Comparison of ENCODE assay signal across 9 mouse cellular contexts in the genomic region with DNA sequence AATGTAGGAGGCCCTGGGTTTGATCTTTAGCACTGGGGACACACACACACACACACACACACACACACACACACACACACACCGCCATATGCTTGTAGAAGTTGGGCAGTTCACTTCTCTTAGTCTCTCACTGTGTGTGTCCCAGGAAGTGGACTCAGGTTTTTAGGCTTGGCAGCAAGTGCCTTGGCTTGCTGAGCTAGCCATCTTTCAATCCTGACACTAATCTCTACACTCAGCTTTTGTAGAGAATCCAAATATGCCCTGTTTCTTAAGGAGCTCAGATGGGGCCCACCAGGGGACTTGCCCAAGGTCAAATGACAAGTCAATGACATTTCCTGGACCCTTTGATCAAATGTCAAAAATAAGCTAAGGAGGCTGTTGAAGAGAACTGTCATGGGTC. TPM values are rescaled to one million over a fixed set of nuclear protein-coding genes. Genes with fewer than 3 reads are reported as not detected.
DNase-seq lines count a peak whose midpoint lies in the region; ATAC-seq lines count a peak whose summit lies in the region.
"Had no signal": no experiment of that assay in that cellular context is flagged by ENCODE, and none has a peak within 500 bp of the region (broad histone marks: within the 10 kb centered on the region; RNA-seq: fewer than 3 reads in every experiment).

No protein-coding gene starts in this region.

- no peaks in the 10 kb centered on the region for H3K27me3 ChIP-seq in lung, embryonic 15.5 days
- no peaks in the 10 kb centered on the region for H3K27me3 ChIP-seq in limb, embryonic 13.5 days
- H3K27me3 ChIP-seq in stomach, embryonic 16.5 days (ENCODE audit: control insufficient read depth, insufficient read depth, low read length), result no peaks in the 10 kb centered on the region

- H3K4me3 ChIP-seq in lung, embryonic 15.5 days, result no peak overlapping the region
- H3K4me3 ChIP-seq in limb, embryonic 13.5 days, result no peak overlapping the region
- no peak overlapping the region for H3K4me3 ChIP-seq in stomach, embryonic 16.5 days (replicated peaks; ENCODE audit: low read length)

- no peak for ATAC-seq in lung, embryonic 15.5 days (ENCODE audit: borderline replicate concordance, extremely low read depth, low FRiP score, low TSS enrichment)
- ATAC-seq in limb, embryonic 13.5 days (ENCODE audit: low FRiP score, low read depth), result no peak
- ATAC-seq in stomach, embryonic 16.5 days (ENCODE audit: insufficient read depth, low FRiP score), result no peak

- peak; percentile 10 for DNase-seq in embryo, embryonic 10.5 days (ENCODE audit: low spot score)
- DNase-seq in embryo, embryonic 9.5 days (ENCODE audit: extremely low spot score), result no peak
- no peak for DNase-seq in lung, postnatal 36 days
- no peak for DNase-seq in adrenal gland, postnatal 10 days
- DNase-seq in gastrocnemius, adult 18-20 months (ENCODE audit: low spot score), result no peak

- 64% methylated on average over 1 of the region's 1 CpGs for WGBS in lung, embryonic 15.5 days
- 78% methylated on average over 1 of the region's 1 CpGs for WGBS in limb, embryonic 13.5 days
- 54% methylated on average over 1 of the region's 1 CpGs for WGBS in stomach, embryonic 16.5 days

- no peaks in the 10 kb centered on the region for H3K36me3 ChIP-seq in lung, embryonic 15.5 days
- H3K36me3 ChIP-seq in limb, embryonic 13.5 days, result no peaks in the 10 kb centered on the region
- H3K36me3 ChIP-seq in stomach, embryonic 16.5 days (ENCODE audit: control insufficient read depth, insufficient read depth, low read length), result no peaks in the 10 kb centered on the region

- H3K9ac ChIP-seq in lung, embryonic 15.5 days, result no peak overlapping the region
- H3K9ac ChIP-seq in limb, embryonic 13.5 days, result peak overlapping the region; percentile 55
- peak overlapping the region; percentile 63 for H3K9ac ChIP-seq in stomach, embryonic 16.5 days (ENCODE audit: low read length)

- H3K27ac ChIP-seq in lung, embryonic 15.5 days, result peak overlapping the region; percentile 90
- no peak overlapping the region for H3K27ac ChIP-seq in limb, embryonic 13.5 days
- H3K27ac ChIP-seq in stomach, embryonic 16.5 days (ENCODE audit: low read length), result peak overlapping the region; percentile 92

- peaks cover 58% of the 10 kb centered on the region for H3K4me1 ChIP-seq in lung, embryonic 15.5 days
- H3K4me1 ChIP-seq in limb, embryonic 13.5 days, result peaks cover 32% of the 10 kb centered on the region
- peaks cover 26% of the 10 kb centered on the region for H3K4me1 ChIP-seq in stomach, embryonic 16.5 days (ENCODE audit: control insufficient read depth, insufficient read depth, low read length)

- no peaks in the 10 kb centered on the region for H3K9me3 ChIP-seq in lung, embryonic 15.5 days
- no peaks in the 10 kb centered on the region for H3K9me3 ChIP-seq in limb, embryonic 13.5 days
- no peaks in the 10 kb centered on the region for H3K9me3 ChIP-seq in stomach, embryonic 16.5 days (replicated peaks; ENCODE audit: control insufficient read depth, low read length)

- peak overlapping the region; percentile 39; the same call in 1 of the 2 replicates for H3K4me2 ChIP-seq in lung, embryonic 15.5 days
- peak overlapping the region; percentile 47; the same call in 1 of the 2 replicates for H3K4me2 ChIP-seq in limb, embryonic 13.5 days (replicated peaks)
- peak overlapping the region; percentile 43 for H3K4me2 ChIP-seq in stomach, embryonic 16.5 days (ENCODE audit: low read depth, low read length)

RNA-seq across cellular contexts. Expression of a gene that starts 0.4 kb away (rescaled TPM):
- 65.8 and 69.0 TPM in 2 replicates for polyA plus RNA-seq in lung, embryonic 15.5 days (2015; fragmentation: Nextera tagmentation; extraction: Ambion mirVana)
- polyA plus RNA-seq in limb, embryonic 13.5 days (2015; fragmentation: Nextera tagmentation; extraction: Ambion mirVana), result 65.2 and 66.6 TPM in 2 replicates
- polyA plus RNA-seq in stomach, embryonic 16.5 days (2015; fragmentation: Nextera tagmentation; extraction: Ambion mirVana), result 48.1 and 49.4 TPM in 2 replicates
- total RNA-seq in adrenal gland, postnatal 10 days (2021), result 10 to 100 TPM; 31.7 to 34.5 TPM
- 10 to 100 TPM; 26.0 to 26.2 TPM for total RNA-seq in gastrocnemius, adult 18-20 months (2021)

RNA-seq across cellular contexts. Expression of a gene that starts 4.4 kb away (rescaled TPM):
- 17.1 and 17.6 TPM in 2 replicates for polyA plus RNA-seq in lung, embryonic 15.5 days (2015; fragmentation: Nextera tagmentation; extraction: Ambion mirVana)
- polyA plus RNA-seq in limb, embryonic 13.5 days (2015; fragmentation: Nextera tagmentation; extraction: Ambion mirVana), result 5.5 and 7.4 TPM in 2 replicates
- 17.2 and 19.2 TPM in 2 replicates for polyA plus RNA-seq in stomach, embryonic 16.5 days (2015; fragmentation: Nextera tagmentation; extraction: Ambion mirVana)
- 1 to 10 TPM; 2.5 to 4.8 TPM for total RNA-seq in adrenal gland, postnatal 10 days (2021)
- total RNA-seq in gastrocnemius, adult 18-20 months (2021), result 1 to 10 TPM; 3.8 to 6.5 TPM
- total RNA-seq: monocyte, adult 5-6 weeks had no signal

RNA-seq across cellular contexts. Expression of a gene that starts 12.7 kb away (rescaled TPM):
- polyA plus RNA-seq in lung, embryonic 15.5 days (2015; fragmentation: Nextera tagmentation; extraction: Ambion mirVana), result 161 and 178 TPM in 2 replicates
- 61.0 and 63.6 TPM in 2 replicates for polyA plus RNA-seq in limb, embryonic 13.5 days (2015; fragmentation: Nextera tagmentation; extraction: Ambion mirVana)
- polyA plus RNA-seq in stomach, embryonic 16.5 days (2015; fragmentation: Nextera tagmentation; extraction: Ambion mirVana), result 150 and 173 TPM in 2 replicates
- total RNA-seq in adrenal gland, postnatal 10 days (2021), result 100 to 1,000 TPM; 101 to 246 TPM
- 10 to 100 TPM; 62.6 to 77.3 TPM for total RNA-seq in gastrocnemius, adult 18-20 months (2021)

RNA-seq across cellular contexts. Expression of a gene that starts 17.1 kb away (rescaled TPM):
- not detected in 2 replicates for polyA plus RNA-seq in lung, embryonic 15.5 days (2015; fragmentation: Nextera tagmentation; extraction: Ambion mirVana)
- not detected in 2 replicates for polyA plus RNA-seq in limb, embryonic 13.5 days (2015; fragmentation: Nextera tagmentation; extraction: Ambion mirVana)
- not detected in 2 replicates for polyA plus RNA-seq in stomach, embryonic 16.5 days (2015; fragmentation: Nextera tagmentation; extraction: Ambion mirVana)
- not detected for total RNA-seq in adrenal gland, postnatal 10 days (2021)
- total RNA-seq in gastrocnemius, adult 18-20 months (2021), result not detected
- total RNA-seq: monocyte, adult 5-6 weeks had no signal

RNA-seq across cellular contexts. Expression of a gene that starts 29.5 kb away (rescaled TPM):
- polyA plus RNA-seq in lung, embryonic 15.5 days (2015; fragmentation: Nextera tagmentation; extraction: Ambion mirVana), result 8.8 and 10.1 TPM in 2 replicates
- polyA plus RNA-seq in limb, embryonic 13.5 days (2015; fragmentation: Nextera tagmentation; extraction: Ambion mirVana), result 1.4 and 2.3 TPM in 2 replicates
- 12.1 and 21.3 TPM in 2 replicates for polyA plus RNA-seq in stomach, embryonic 16.5 days (2015; fragmentation: Nextera tagmentation; extraction: Ambion mirVana)
- 10 to 100 TPM; 13.1 to 20.5 TPM for total RNA-seq in adrenal gland, postnatal 10 days (2021)
- total RNA-seq in gastrocnemius, adult 18-20 months (2021), result 10 to 100 TPM; 22.8 to 24.5 TPM
